Mouse (Mus musculus): ENCODE measurements at regions not wholly inside any gene's neighbourhood (a gene's known extent, or its start where the extent isn't known, plus 50 kb on each side); places are given as distances from the start of the nearest gene placed in this dataset.

GRCm38 (mm10) chr4:58631415-58631814, 77.7 kb upstream of the Lpar1 start:
- H3K4me3 ChIP-seq (ENCODE audit: insufficient read depth, low read depth, low read length): no peak overlapping the region
- no peak overlapping the region for H3K9ac ChIP-seq (ENCODE audit: low read depth, low read length)
- no peak for DNase-seq (ENCODE audit: extremely low read depth, low read depth, low spot score)
- no peaks in the 10 kb centered on the region for H3K36me3 ChIP-seq (ENCODE audit: control insufficient read depth, insufficient read depth, low read length)
- H3K4me1 ChIP-seq (ENCODE audit: control insufficient read depth, insufficient read depth, low read length): no peaks in the 10 kb centered on the region
- TF ChIP-seq CTCF (IDR thresholded peaks at IDR 0.05; ENCODE audit: low read depth, low read length) (no peak), POLR2A (IDR thresholded peaks at IDR 0.05; ENCODE audit: extremely low read depth, insufficient read depth, low read length) (no peak)
- no peaks in the 10 kb centered on the region for H3K27me3 ChIP-seq (ENCODE audit: control insufficient read depth, insufficient read depth, low read length)
- H3K27ac ChIP-seq (replicated peaks; ENCODE audit: insufficient read depth, low read depth, low read length): no peak overlapping the region
- WGBS: 89% methylated on average over 4 of the region's 4 CpGs
- no peaks in the 10 kb centered on the region for H3K79me2 ChIP-seq (ENCODE audit: control insufficient read depth, insufficient read depth, low read length)

- H3K27me3 ChIP-seq (ENCODE audit: control insufficient read depth, insufficient read depth, low read length): no peaks in the 10 kb centered on the region
- H3K79me2 ChIP-seq (ENCODE audit: control insufficient read depth, insufficient read depth, low read length): no peaks in the 10 kb centered on the region
- no peak overlapping the region for H3K27ac ChIP-seq (replicated peaks; ENCODE audit: insufficient read depth, low read depth, low read length)
- no peak overlapping the region for H3K9ac ChIP-seq (ENCODE audit: low read depth, low read length)
- H3K4me1 ChIP-seq (ENCODE audit: control insufficient read depth, insufficient read depth, low read length): no peaks in the 10 kb centered on the region
- H3K4me3 ChIP-seq (ENCODE audit: insufficient read depth, low read depth, low read length): no peak overlapping the region
- H3K36me3 ChIP-seq (ENCODE audit: control insufficient read depth, insufficient read depth, low read length): no peaks in the 10 kb centered on the region
- WGBS: 51% methylated on average over 7 of the region's 7 CpGs
- TF ChIP-seq POLR2A (IDR thresholded peaks at IDR 0.05; ENCODE audit: extremely low read depth, insufficient read depth, low read length): no peak
- TF ChIP-seq CTCF (IDR thresholded peaks at IDR 0.05; ENCODE audit: low read depth, low read length): no peak
- DNase-seq (ENCODE audit: extremely low read depth, low read depth, low spot score): no peak
Observed at GRCm38 (mm10) chr4:58627021-58627420, 73.3 kb upstream of the Lpar1 start.

- Histone ChIP-seq H3K9ac (ENCODE audit: low read depth, low read length) (no peak overlapping the region), H3K36me3 (ENCODE audit: control insufficient read depth, insufficient read depth, low read length) (no peaks in the 10 kb centered on the region), H3K27me3 (ENCODE audit: control insufficient read depth, insufficient read depth, low read length) (no peaks in the 10 kb centered on the region), H3K4me3 (ENCODE audit: insufficient read depth, low read depth, low read length) (no peak overlapping the region), H3K79me2 (ENCODE audit: control insufficient read depth, insufficient read depth, low read length) (no peaks in the 10 kb centered on the region), H3K4me1 (ENCODE audit: control insufficient read depth, insufficient read depth, low read length) (no peaks in the 10 kb centered on the region), H3K27ac (replicated peaks; ENCODE audit: insufficient read depth, low read depth, low read length) (no peak overlapping the region)
- DNase-seq (ENCODE audit: extremely low read depth, low read depth, low spot score): no peak
- WGBS: 75% methylated on average over 3 of the region's 3 CpGs
- TF ChIP-seq POLR2A (IDR thresholded peaks at IDR 0.05; ENCODE audit: extremely low read depth, insufficient read depth, low read length) (no peak), CTCF (IDR thresholded peaks at IDR 0.05; ENCODE audit: low read depth, low read length) (no peak)
Observed at GRCm38 (mm10) chr4:58624059-58624458, 70.4 kb upstream of the Lpar1 start.

GRCm38 (mm10) chr4:58620641-58621040, 66.9 kb upstream of the Lpar1 start:
- no peak overlapping the region for H3K9ac ChIP-seq (ENCODE audit: low read depth, low read length)
- 84% methylated on average over 3 of the region's 3 CpGs for WGBS
- H3K27ac ChIP-seq (replicated peaks; ENCODE audit: insufficient read depth, low read depth, low read length): no peak overlapping the region
- H3K79me2 ChIP-seq (ENCODE audit: control insufficient read depth, insufficient read depth, low read length): no peaks in the 10 kb centered on the region
- TF ChIP-seq POLR2A (IDR thresholded peaks at IDR 0.05; ENCODE audit: extremely low read depth, insufficient read depth, low read length): no peak
- no peak for TF ChIP-seq CTCF (IDR thresholded peaks at IDR 0.05; ENCODE audit: low read depth, low read length)
- no peaks in the 10 kb centered on the region for H3K4me1 ChIP-seq (ENCODE audit: control insufficient read depth, insufficient read depth, low read length)
- no peaks in the 10 kb centered on the region for H3K36me3 ChIP-seq (ENCODE audit: control insufficient read depth, insufficient read depth, low read length)
- H3K4me3 ChIP-seq (ENCODE audit: insufficient read depth, low read depth, low read length): no peak overlapping the region
- no peaks in the 10 kb centered on the region for H3K27me3 ChIP-seq (ENCODE audit: control insufficient read depth, insufficient read depth, low read length)
- no peak for DNase-seq (ENCODE audit: extremely low read depth, low read depth, low spot score)

- no peak overlapping the region for H3K9ac ChIP-seq (ENCODE audit: low read depth, low read length)
- no peak for TF ChIP-seq POLR2A (IDR thresholded peaks at IDR 0.05; ENCODE audit: extremely low read depth, insufficient read depth, low read length)
- no peak for TF ChIP-seq CTCF (IDR thresholded peaks at IDR 0.05; ENCODE audit: low read depth, low read length)
- no peaks in the 10 kb centered on the region for H3K36me3 ChIP-seq (ENCODE audit: control insufficient read depth, insufficient read depth, low read length)
- no peaks in the 10 kb centered on the region for H3K4me1 ChIP-seq (ENCODE audit: control insufficient read depth, insufficient read depth, low read length)
- H3K27me3 ChIP-seq (ENCODE audit: control insufficient read depth, insufficient read depth, low read length): no peaks in the 10 kb centered on the region
- no peak overlapping the region for H3K4me3 ChIP-seq (ENCODE audit: insufficient read depth, low read depth, low read length)
- no peak overlapping the region for H3K27ac ChIP-seq (replicated peaks; ENCODE audit: insufficient read depth, low read depth, low read length)
- DNase-seq (ENCODE audit: extremely low read depth, low read depth, low spot score): no peak
- H3K79me2 ChIP-seq (ENCODE audit: control insufficient read depth, insufficient read depth, low read length): no peaks in the 10 kb centered on the region
- 77% methylated on average over 3 of the region's 3 CpGs for WGBS
Observed at GRCm38 (mm10) chr4:58617261-58617660, 63.6 kb upstream of the Lpar1 start.

- Histone ChIP-seq H3K27ac (replicated peaks; ENCODE audit: insufficient read depth, low read depth, low read length) (no peak overlapping the region), H3K4me1 (ENCODE audit: control insufficient read depth, insufficient read depth, low read length) (no peaks in the 10 kb centered on the region), H3K9ac (ENCODE audit: low read depth, low read length) (no peak overlapping the region), H3K79me2 (ENCODE audit: control insufficient read depth, insufficient read depth, low read length) (no peaks in the 10 kb centered on the region), H3K4me3 (ENCODE audit: insufficient read depth, low read depth, low read length) (no peak overlapping the region), H3K27me3 (ENCODE audit: control insufficient read depth, insufficient read depth, low read length) (no peaks in the 10 kb centered on the region), H3K36me3 (ENCODE audit: control insufficient read depth, insufficient read depth, low read length) (no peaks in the 10 kb centered on the region)
- no peak for DNase-seq (ENCODE audit: extremely low read depth, low read depth, low spot score)
- 42% methylated on average over 6 of the region's 6 CpGs for WGBS
- TF ChIP-seq CTCF (IDR thresholded peaks at IDR 0.05; ENCODE audit: low read depth, low read length): no peak
- no peak for TF ChIP-seq POLR2A (IDR thresholded peaks at IDR 0.05; ENCODE audit: extremely low read depth, insufficient read depth, low read length)
Observed at GRCm38 (mm10) chr4:58613536-58613935, 59.8 kb upstream of the Lpar1 start.

Data from liver, adult 2 months (tissue).